Mouse (Mus musculus) lung, adult 2 months (tissue): Measurements from ENCODE around the gene Riox1.

Source experiments
- CTCF ChIP-seq: fragments of 200-500 bp; IDR thresholded peaks from 2 replicates; pipeline ENCODE4 v1.5.1; 2011; ENCODE audit warnings: mild to moderate bottlenecking, low read length, control low read depth; ENCODE audit not compliant: insufficient read depth
- POLR2A ChIP-seq: fragments of 200-500 bp; IDR thresholded peaks from 2 replicates; pipeline ENCODE4 v1.6.1; 2011; ENCODE audit warnings: low read depth, mild to moderate bottlenecking, control low read depth, low read length, borderline replicate concordance; ENCODE audit errors: extremely low read depth

GRCm38 (mm10) chr12:83927747-83928146 is 22.7 kb upstream of the Riox1 start:
- TF ChIP-seq CTCF (no peak), POLR2A (no peak)
